Mouse (Mus musculus) thymus, postnatal 14 days (tissue): ENCODE data around the gene 2310009B15Rik.

Experiments used
- DNase-seq: peaks from one replicate; pipeline ENCODE4 v3.0.0; 2021

The 2310009B15Rik gene

DNA sequence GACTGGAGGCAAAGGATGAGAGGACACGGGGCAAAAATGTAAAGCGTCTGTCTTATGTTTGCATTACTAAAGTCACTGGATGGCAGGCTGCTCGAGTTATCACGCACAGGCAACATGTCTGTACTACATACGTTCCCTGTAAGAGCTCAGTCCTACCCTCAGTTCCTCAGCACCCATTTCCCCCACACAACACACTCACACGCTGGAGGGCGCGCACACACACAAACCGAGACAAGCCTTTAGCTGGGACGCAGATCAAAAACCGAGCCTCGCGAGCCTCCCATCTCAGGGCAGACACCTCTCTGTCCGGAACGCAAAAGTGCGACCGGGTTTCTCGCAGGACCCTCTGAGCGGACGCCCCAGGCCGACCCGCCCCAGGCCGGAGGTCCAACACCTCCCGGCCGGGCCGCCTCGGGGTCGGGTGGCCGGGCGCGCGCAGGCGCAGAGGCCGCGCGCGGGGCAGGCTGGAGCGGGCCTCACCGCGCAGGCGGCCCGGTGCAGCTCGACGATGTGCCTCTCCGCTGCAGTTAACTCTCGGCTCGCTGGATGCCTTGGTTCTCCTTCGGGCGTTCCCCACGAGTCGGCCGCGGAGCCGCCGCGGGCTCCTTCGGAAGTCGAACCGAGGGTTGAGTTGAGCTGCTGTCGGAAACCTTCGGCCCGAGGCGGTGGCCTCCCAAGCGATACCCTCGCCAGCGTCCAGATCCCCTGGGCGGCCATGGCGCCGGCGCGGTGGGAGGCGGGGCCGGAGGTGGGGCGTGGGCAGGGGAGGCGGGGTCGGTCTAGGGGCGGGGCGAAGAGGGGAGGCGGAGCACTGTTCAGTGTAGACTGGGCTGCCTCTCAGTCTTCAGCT lies at the start of gene 2310009B15Rik:
2310009B15Rik (minus strand) TSS at position 752 of the 850 bp plus-strand sequence.
- DNase-seq = peak; percentile 90

DNA sequence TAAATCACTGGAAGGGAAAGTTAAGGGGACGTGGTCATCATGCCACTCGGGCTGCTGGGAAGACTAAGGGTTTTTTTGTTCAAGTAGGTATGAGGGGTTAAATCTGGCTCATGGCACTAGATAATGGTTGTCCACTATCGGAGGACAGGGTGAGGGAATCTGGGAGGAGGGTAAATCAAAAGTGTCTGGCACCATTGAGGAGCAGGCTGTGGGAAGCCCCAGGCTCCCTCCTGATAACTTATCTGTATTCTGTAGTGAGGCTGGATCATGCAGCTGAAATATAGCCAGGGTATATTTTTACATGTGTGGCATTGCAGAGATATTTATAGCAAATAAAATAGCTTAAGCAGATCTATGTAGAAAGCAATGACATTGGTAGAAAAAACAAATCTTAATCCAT lies 49.6 kb upstream of the 2310009B15Rik start:
- no peak for DNase-seq

DNA sequence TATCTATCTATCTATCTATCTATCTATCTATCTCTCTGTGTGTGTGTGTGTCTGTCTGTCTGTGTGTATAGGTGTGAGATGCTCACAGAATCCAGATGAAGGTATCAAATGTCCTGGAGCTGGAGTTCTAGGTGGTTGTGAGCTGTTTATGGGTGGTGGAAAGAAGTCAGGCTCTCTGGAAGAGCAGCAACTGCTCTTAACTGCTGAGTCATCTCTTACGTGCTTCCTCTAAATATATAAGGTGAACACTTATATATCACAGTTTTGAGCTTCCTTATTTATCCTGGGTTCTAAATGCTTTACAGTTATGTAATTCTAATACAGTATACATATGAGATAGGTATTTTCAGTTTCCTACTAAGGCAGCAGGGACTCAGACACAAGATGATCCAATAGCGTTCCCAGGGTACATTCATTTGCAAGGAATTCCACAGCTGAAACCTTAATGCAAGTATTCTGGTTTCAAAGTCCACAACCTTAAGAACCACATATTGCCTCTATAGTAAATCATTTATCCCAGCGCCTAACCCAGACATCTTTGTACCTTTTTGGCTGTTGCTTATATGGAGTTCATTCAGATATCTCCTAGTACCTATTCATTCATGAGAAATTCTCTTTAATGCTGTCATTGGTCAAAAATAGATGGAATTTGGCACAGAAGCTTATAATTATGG lies 48.6 kb upstream of the 2310009B15Rik start:
- DNase-seq = no peak

DNA sequence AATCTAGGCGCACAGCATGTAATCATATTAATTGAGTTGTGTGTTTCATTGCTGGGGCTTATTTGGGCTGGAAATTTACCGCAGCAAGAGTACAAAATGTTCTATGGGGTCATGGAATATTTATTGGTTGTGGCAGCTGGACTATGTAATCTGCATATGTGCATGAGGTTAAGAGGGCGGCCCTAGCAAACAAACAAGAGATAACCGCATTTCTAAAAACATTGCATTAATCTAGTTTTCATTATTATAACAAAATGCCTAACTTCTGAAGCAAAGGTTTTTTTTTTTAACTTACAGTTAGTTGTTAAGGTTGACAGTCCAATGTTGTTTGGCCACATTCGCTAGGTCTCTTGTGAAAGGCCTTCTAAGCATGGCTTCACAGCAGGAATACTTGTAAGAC lies 47.2 kb upstream of the 2310009B15Rik start:
- no peak for DNase-seq

DNA sequence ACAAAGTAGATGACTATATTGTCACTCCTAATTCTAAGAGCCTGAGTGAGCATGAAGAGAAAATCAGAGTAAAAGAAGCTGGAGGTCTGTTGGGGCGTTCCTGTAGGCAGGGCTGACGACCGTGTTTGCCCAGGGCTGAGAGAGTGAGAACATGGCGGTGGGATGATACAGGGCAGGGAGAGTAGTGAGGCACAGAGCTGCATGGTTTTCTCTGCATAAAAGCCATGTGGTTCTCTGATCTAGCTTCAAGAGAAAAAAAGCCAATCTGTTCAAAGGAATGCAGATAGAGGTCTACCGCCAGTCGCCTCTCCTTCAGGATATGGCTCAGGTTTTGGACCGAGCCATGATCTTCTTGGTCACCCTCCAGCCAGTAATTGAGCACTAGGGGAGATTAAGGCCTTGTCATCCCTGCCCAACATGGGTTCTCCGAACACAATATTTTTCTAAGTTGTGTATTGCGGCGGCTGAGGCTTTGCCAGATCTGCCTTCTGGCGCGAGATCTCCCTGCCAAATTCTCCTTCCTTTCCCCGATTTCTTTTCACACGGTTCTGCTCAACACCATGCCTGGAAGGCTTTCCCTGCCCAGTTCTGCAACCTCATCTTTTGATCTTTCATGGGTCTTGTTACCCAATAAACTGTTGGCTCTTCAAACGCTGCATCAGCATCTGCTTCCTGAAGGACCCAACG lies 44.9 kb upstream of the 2310009B15Rik start:
- DNase-seq = no peak

DNA sequence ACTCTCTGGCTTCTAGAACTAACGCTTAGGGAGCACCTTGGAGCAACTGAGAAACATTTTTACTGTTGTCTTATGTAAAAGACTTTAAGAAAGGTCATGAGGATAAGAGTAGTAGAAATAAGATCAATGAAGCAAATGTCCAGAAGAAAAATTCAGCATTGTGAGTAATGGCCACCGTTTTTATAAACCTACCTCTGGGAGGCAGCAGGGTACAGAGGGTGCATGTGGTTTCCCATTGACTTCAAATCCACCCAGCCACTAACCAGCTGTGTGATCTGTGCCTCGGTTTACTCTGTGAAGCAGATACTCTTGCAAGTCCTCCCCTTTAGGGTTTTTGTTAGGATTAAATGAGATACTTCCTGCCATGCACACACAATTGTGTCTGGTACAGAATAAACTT lies 39.4 kb upstream of the 2310009B15Rik start:
- no peak for DNase-seq

DNA sequence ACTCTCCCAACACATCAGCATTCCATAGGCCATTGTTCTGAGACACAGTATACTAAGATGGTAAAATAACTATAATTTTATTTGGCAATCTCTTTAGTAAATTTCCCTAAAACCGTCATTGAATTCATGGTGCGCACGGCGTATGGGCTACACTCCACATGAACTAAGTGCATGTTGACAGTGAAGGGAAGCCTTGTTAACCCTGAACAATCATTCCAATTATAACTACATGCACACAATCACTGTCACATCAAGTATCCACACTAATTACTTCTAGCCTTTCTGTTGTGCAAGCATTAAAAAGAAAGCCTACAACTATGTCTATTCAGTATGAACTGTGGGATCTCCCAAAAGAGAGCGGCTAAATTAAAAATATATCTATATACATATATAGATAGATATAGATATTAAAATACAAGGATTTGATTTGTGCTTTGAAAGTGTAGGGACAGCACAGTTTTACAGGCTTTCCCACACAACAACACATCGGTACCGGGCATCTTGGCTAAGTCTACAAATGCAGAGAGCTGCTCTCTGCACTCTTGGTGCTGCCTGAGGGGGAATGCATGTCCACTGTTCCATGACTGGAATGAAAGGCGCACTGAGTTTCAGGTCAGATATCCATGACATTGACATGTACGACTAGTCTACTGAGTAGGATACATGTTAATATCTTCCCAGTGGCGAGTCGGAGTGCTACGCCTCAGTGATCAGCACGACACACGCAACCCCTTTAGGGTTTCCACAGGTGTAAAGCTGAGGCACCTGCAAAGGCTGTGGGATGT lies 21.0 kb upstream of the 2310009B15Rik start:
- DNase-seq = no peak

DNA sequence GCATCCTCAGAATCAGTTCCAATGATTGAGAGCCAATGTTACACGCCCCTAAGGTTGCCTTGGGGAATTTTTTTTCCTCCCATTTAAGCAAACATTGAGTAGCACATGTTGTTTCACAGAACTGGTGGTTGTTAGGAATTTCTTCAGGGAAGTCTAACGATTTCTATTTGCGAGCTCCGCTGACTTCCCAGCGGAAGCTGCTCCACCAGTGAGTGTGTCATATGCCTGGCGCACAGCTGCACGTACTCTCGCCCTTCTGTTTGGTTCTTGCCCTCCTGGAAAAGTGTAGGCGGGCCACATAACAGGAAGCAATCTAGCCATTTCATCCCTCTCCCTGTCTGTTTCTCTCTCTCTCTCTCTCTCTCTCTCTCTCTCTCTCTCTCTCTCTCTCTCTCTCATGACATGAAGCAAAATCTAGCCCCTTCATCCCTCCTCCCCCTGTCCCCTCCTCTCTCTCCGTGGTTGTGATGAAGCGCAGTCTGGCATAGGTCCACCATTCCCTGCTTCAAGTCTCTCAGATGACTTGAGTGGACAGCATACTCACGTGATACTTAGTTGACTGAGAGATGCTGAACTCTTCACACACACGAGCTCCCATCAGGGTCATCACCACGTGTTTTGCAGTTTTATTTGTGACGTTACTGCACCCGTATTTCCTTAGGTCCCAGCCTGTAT lies 19.9 kb upstream of the 2310009B15Rik start:
- no peak for DNase-seq

DNA sequence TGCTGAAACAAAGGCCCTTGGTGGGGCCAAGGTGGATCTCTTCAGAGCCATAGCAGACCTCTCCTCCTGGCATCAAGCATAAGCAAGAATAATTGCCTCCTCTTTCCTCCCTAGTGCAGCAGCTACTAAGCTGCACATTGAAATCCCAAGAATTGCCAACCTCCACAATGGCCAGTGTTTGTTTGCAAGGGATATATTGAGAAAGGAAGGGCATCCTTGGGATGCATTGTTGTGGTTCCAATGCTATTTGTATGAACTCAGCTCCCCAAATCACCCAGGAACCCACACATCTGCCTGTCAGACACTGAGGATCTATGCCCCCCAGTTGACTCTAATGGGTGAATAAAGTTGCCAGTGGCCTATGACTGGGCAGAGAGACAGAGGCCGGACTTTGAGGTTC lies 5.8 kb downstream of the 2310009B15Rik start:
- DNase-seq = no peak

DNA sequence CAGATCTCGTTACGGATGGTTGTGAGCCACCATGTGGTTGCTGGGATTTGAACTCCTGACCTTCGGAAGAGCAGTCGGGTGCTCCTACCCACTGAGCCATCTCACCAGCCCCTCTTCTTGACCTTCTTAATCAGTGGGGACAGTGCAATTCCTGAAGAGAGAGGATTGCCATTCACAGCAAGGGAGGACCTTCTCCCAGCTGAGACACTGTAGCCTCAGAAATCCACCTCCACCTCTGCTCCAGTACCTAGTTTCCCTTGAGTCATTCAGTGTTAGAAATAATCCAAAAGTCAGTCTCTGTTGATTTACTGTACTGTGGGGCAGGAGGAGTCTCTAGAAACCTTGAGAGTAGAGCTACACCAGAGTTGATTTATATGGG lies 6.5 kb downstream of the 2310009B15Rik start:
- no peak for DNase-seq

DNA sequence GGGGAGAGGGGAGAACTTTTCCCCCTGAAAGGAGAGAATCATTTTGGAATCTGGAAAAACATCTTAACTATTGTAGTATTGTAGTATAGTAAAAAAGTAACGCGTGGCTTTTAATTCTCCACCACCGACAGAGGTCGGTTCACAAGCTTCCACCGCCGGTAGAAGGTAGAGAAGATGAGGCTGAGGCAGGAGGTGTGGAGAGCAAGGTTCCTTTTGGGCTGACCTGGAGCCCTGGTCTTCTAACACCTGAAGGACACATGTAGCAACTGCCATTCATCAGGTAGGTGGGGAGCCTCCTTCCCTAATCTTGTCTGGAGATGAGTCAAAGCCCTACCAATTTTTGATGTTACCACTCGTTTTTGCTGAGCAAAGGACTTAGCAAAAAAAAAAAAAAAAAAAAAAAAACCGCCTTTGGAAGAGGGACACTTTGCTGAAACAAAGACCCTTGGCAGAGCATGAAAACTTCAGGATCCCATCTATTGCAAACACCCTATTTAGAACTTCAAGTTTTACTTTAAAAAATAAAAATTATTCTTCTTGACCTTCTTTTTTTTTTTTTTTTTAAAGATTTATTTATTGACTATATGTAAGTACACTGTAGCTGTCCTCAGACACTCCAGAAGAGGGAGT lies 7.0 kb downstream of the 2310009B15Rik start:
- DNase-seq = no peak

DNA sequence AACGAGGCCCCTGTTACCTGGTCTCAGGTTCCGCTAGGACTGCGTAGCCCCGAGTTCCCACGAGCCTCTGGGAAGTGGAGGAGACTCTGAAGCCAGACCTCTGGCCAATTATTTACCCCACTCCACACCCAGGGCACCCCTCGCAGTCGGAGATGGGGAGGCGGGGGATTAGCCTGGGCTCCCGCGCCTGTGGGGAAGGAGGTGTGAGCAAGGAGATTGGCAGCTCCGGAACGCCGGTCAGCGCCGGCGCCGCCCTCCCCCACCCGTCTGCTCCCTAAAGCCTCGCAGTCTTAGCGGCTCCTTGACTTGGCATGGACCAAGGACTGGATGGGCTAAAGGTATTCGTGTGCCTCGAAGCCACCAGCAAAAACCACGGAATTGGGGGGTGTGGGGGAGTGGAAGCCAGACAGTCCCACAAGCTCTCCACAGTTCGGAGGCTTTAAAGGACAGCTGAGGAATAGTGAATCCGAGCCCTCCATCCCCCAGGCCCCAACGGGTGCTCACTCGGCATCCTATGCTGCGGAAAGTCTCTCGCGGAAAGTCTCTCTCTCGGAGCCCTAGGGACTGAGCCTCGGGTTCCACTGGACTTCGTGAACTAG lies 8.0 kb downstream of the 2310009B15Rik start, which contains the start of gene Lhx9:
Lhx9 (minus strand) TSS at position 67 of the 599 bp plus-strand sequence.
- no peak for DNase-seq

DNA sequence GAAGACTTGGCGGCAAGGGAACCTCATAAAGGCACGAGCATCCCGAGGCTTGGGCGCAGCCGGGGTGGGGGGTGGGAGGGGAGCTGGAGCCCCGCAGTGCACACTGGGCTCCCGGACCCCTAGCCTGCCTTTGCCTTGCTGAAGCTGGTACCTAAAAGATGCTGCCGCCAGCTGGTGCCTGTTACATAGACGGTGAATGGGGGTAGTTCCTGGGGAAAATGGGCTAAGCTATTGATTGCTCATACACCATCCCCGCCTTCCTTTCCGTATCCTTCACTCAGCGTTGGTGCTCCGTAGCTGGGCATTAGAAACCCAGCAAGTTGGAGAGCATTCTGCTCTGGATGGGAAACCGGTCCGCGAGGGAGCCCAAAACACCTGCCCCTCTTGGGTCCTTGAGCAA lies 8.6 kb downstream of the 2310009B15Rik start:
- no peak for DNase-seq

DNA sequence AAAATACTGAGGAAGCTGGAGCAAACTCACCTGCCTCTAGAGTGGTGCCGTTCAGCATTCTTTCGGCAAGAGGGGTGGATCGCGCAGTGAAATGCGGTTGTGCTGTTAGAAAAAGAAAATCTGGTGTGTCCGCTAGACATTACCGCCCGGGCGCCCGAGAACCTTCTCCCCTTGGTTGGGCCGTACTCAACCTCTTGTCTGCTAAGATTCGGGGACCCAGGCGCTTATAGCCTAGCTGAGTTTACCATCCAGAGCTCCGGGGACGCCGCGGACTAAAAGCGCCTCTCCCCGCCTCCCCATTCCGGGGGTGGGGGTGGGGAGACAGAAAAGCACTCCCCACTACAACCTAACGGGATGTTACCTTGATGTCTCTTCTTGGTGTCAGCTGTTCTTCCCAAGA lies 9.5 kb downstream of the 2310009B15Rik start:
- no peak for DNase-seq

DNA sequence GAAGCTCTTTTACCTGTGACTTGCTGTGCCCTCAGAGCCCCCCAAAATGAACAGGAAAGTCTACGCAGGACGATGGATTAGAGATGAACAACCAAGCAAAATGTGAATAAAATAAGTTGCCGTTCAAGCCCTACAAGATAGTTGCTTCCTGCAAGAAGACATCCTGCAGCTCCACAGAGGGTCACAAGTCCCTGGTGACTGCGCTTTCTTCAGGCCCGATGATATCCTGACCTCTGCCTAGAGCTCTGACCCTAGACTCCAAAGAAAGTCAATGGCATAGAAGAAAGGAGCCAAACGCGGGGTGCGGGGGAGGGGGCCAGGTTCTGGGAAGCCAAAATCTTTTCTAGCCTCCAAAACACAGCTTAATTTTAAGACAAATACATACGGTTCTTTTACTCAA lies 10.1 kb downstream of the 2310009B15Rik start:
- no peak for DNase-seq

DNA sequence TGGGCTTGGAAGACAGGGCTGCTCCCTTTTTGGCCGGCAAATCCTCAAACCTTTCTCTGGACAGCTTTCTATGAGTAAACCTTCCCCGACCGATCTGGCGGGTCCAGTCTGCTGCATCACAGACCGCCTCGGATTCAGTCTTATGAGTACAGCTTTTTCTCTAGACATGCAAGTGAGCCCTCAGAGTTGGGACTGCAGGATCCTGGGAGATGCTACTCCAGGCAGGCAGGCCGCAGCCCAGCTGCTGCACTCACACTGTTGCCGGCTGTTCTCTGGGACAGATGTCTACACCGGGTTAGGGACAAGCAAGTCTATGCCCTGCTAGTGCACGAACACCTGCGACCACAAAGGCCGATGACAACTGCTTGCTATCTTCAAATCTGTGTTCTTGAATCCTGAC lies 10.5 kb downstream of the 2310009B15Rik start:
- peak; percentile 56 for DNase-seq

DNA sequence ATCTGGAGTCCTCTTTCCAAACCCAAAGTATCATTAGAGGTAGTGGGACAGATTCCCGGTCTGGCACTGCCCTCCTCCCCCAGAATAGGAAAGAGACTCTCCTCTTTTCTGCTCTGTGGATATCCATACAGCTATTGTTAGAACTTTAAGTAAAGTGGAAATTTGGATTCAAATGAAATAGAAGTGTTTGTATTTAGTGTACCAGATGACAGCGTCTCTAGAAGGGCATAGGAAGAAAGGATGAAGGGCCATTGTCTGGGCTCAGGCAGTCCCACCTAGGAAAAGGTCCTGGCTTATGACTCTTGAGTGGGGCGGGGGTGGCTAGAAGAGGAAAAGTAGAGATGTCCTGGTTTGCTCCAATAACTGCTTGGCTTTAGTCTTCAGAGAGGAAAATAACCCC lies 11.2 kb downstream of the 2310009B15Rik start:
- no peak for DNase-seq

DNA sequence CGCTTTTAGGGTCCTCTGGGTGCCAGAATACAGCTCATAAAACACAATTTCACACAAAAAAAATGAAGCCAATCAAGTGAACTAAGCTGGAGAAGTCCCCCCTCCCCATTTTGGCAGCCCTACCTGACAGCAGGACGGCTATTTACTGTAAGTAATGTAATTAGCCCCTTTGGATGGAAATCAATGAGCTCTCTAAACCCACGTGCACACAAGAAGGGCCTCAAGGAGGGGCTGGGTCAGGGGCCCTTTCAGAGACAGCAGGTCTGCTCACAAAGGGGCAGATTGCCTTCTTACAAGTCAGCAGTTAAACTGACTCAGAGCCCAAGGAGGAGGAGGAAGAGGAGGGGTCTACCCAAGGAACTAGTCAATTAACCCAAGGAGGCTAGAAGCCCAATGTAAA lies 12.5 kb downstream of the 2310009B15Rik start:
- DNase-seq = no peak

DNA sequence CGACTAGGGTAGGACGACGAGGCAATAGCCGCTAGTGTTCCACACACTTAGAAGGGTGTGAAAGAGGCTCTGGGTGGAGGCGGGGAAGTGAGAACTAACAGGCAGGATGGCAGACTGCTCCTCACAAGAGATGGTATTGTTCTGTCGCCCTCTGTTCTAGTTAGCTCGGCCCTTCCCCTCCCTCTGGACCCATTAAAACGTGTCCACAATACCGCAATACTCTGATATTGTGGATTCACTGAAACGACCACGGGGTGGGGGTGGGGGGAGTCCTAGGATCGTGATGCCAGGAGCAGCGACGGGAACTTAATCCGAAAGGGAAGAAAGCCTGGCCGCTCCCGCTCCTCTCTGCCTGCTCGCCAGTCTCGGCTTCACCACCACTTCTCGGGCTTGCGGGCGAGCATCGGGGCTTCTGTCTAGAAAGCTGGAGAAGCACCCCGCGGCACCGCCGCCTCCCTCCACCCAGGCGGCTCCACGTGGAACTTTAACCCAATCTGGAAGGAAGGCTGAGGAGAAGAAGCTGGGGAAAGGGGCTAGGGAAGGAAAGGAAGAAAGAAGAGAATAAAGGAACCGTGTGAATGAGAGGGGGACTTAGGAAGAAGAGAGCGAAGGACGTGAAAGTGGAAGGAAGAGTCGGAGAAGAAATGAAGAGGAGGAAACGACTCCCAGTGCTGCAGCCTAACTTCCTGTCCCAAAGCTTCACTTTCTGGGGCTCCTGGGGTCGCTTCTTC lies 13.1 kb downstream of the 2310009B15Rik start:
- peak; percentile 32 for DNase-seq

DNA sequence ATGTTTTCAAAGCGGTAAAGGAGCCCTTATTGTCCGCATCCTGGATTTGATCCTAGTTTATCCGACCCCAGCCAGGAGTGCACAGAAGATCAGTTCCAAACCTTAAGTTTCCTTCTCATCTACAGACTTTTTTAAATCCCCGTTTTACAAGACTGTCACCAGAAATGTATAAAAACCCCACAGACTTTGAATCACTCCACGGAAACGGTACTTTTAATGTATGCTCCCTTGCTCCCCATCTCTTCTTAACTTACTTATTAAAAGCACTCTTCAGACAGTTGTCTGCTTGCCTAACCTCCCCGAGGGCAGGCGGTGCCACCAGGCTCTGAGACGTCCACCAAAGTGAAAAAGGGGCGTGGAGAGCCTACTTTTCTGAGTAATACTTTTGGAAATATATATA lies 13.9 kb downstream of the 2310009B15Rik start:
- no peak for DNase-seq

DNA sequence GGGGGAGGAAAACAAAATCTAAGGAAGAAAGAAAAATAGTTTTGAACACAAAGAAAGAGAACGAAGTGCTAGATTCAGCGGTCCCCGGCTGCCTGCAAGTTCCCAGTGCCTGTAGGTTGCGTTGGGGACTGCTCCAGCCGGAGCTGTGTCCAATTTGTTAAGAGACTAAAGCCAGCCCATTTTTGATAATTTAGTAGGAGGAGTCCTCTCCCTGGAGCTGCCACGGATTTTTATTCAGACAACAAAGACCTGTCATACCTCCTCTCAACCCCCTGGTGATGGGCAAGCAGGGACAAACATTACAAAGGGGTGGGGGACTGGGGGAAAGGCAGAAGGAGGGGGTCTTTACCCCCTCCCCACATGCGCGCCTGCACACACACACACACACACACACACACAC lies 14.3 kb downstream of the 2310009B15Rik start:
- no peak for DNase-seq
